Mouse (Mus musculus) spleen, postnatal 0 days (tissue): ENCODE results near the gene Olfr231. TPM values are rescaled to one million over a fixed set of nuclear protein-coding genes. Genes with fewer than 3 reads are reported as not detected.

Experiments used
- polyA plus RNA-seq: library from polyadenylated mRNA; unstranded; fragments of >200 nt; fragmentation: Nextera tagmentation; extraction: Ambion mirVana; gene quantifications from 2 replicates; pipeline ENCODE4 v1.2.1, GENCODE M21; 2015

Gene Olfr231
- not detected in 2 replicates for polyA plus RNA-seq

GRCm38 (mm10) chr1:174121062-174121461, at the start of gene Olfr231:
TSS of gene Olfr231 (minus strand) at chr1:174121162.

GRCm38 (mm10) chr1:174155333-174155732, 34.4 kb upstream of the Olfr231 start, which contains the start of gene Olfr420:
TSS of gene Olfr420 (plus strand) at chr1:174155633.

GRCm38 (mm10) chr1:174131217-174131616, 10.3 kb upstream of the Olfr231 start, which contains the start of gene Olfr424:
TSS of gene Olfr424 (plus strand) at chr1:174131517.

GRCm38 (mm10) chr1:174096591-174096990, 24.4 kb downstream of the Olfr231 start, which contains the start of gene Olfr427:
TSS of gene Olfr427 (plus strand) at chr1:174096891.

GRCm38 (mm10) chr1:174084031-174084430, 36.9 kb downstream of the Olfr231 start, which contains the start of gene Olfr429:
TSS of gene Olfr429 (plus strand) at chr1:174084331.

GRCm38 (mm10) chr1:174066305-174066704, 54.7 kb downstream of the Olfr231 start, which contains the start of gene Olfr430:
TSS of gene Olfr430 (plus strand) at chr1:174066605.

Other genes with a start within 250 kb of the Olfr231 start
- gene Ifi211, start 208.1 kb downstream of the Olfr231 start, polyA plus RNA-seq = 3.1 and 5.0 TPM in 2 replicates
- gene Mndal, start 178.7 kb downstream of the Olfr231 start, polyA plus RNA-seq = 14.2 and 25.4 TPM in 2 replicates
- gene Ifi203, start 178.5 kb downstream of the Olfr231 start, polyA plus RNA-seq = 9.3 and 17.2 TPM in 2 replicates
- gene Ifi202b, start 138.4 kb downstream of the Olfr231 start, polyA plus RNA-seq = not detected in 2 replicates
- 2.0 and 5.2 TPM in 2 replicates for gene Ifi205, start 89.4 kb downstream of the Olfr231 start, polyA plus RNA-seq
- gene Olfr433, start 80.5 kb downstream of the Olfr231 start, polyA plus RNA-seq = 0.24 and 0.26 TPM in 2 replicates
- gene Olfr432, start 72.0 kb downstream of the Olfr231 start, polyA plus RNA-seq = not detected in 2 replicates
- gene Olfr430, start 54.6 kb downstream of the Olfr231 start, polyA plus RNA-seq = not detected in 2 replicates
- gene Olfr429, start 36.8 kb downstream of the Olfr231 start, polyA plus RNA-seq = not detected in 2 replicates
- gene Olfr427, start 24.3 kb downstream of the Olfr231 start, polyA plus RNA-seq = not detected in 2 replicates
- gene Olfr424, start 10.4 kb upstream of the Olfr231 start, polyA plus RNA-seq = 0.08 TPM in 1 of 2 replicates, not detected in the other
- gene Olfr420, start 34.5 kb upstream of the Olfr231 start, polyA plus RNA-seq = 0.24 and 0.75 TPM in 2 replicates
- 20.5 and 22.8 TPM in 2 replicates for gene Spta1, start 51.6 kb upstream of the Olfr231 start, polyA plus RNA-seq
- 0.25 and 0.30 TPM in 2 replicates for gene Olfr419, start 130.9 kb upstream of the Olfr231 start, polyA plus RNA-seq
- not detected in 2 replicates for gene Mptx1, start 209.4 kb upstream of the Olfr231 start, polyA plus RNA-seq
- 0.02 TPM in 1 of 2 replicates, not detected in the other for gene Olfr417, start 244.0 kb upstream of the Olfr231 start, polyA plus RNA-seq